ENCODE assay signal across 11 mouse cellular contexts in genomic region chr17:14475778-14476647, GRCm38 (mm10).
DNase-seq lines count a peak whose midpoint lies in the region; ATAC-seq lines count a peak whose summit lies in the region.
"Had no signal": no experiment of that assay in that cellular context is flagged by ENCODE, and none has a peak within 500 bp of the region (broad histone marks: within the 10 kb centered on the region; RNA-seq: fewer than 3 reads in every experiment).

No protein-coding gene starts in this region.

- H3K27me3 ChIP-seq in kidney, embryonic 16.5 days (ENCODE audit: insufficient read depth, low read length), result no peaks in the 10 kb centered on the region
- H3K27me3 ChIP-seq in embryonic facial prominence, embryonic 11.5 days (ENCODE audit: control insufficient read depth, insufficient read depth, low read length), result no peaks in the 10 kb centered on the region
- peaks cover 26% of the 10 kb centered on the region for H3K27me3 ChIP-seq in limb, embryonic 12.5 days
- no peaks in the 10 kb centered on the region for H3K27me3 ChIP-seq in hindbrain, embryonic 16.5 days (replicated peaks; ENCODE audit: control insufficient read depth, insufficient read depth, low read length)
- H3K27me3 ChIP-seq: liver, embryonic 13.5 days had no signal

- H3K9me3 ChIP-seq in kidney, embryonic 16.5 days (ENCODE audit: low read length), result no peaks in the 10 kb centered on the region
- H3K9me3 ChIP-seq in embryonic facial prominence, embryonic 11.5 days (replicated peaks; ENCODE audit: control insufficient read depth, low read length), result no peaks in the 10 kb centered on the region
- no peaks in the 10 kb centered on the region for H3K9me3 ChIP-seq in limb, embryonic 12.5 days
- no peaks in the 10 kb centered on the region for H3K9me3 ChIP-seq in hindbrain, embryonic 16.5 days (ENCODE audit: control insufficient read depth, low read length)
- H3K9me3 ChIP-seq: liver, embryonic 13.5 days had no signal

- H3K4me2 ChIP-seq in kidney, embryonic 16.5 days (replicated peaks; ENCODE audit: low read depth, low read length), result no peak overlapping the region
- no peak overlapping the region for H3K4me2 ChIP-seq in embryonic facial prominence, embryonic 11.5 days (ENCODE audit: low read depth, low read length)
- H3K4me2 ChIP-seq in limb, embryonic 12.5 days, result peak overlapping the region; percentile 36
- H3K4me2 ChIP-seq in hindbrain, embryonic 16.5 days (ENCODE audit: low read length), result no peak overlapping the region
- H3K4me2 ChIP-seq: liver, embryonic 13.5 days had no signal

- H3K27ac ChIP-seq in kidney, embryonic 16.5 days (ENCODE audit: low read length), result peak overlapping the region; percentile 21; the same call in 1 of the 2 replicates
- H3K27ac ChIP-seq in embryonic facial prominence, embryonic 11.5 days (replicated peaks; ENCODE audit: low read depth, low read length), result peak overlapping the region; percentile 30; the same call in 1 of the 2 replicates
- H3K27ac ChIP-seq in limb, embryonic 12.5 days, result peak overlapping the region; percentile 62
- no peak overlapping the region for H3K27ac ChIP-seq in hindbrain, embryonic 16.5 days (ENCODE audit: low read depth, low read length)
- H3K27ac ChIP-seq: liver, embryonic 13.5 days had no signal

- ATAC-seq in kidney, embryonic 16.5 days (ENCODE audit: low FRiP score, low TSS enrichment), result peak; percentile 60
- 0 out of 2 replicates have a peak, but pooled peaks have one; percentile 35 for ATAC-seq in embryonic facial prominence, embryonic 11.5 days (replicated peaks; ENCODE audit: insufficient number of reproducible peaks, low FRiP score, low TSS enrichment, low read depth)
- ATAC-seq in limb, embryonic 12.5 days (ENCODE audit: insufficient number of reproducible peaks, insufficient read depth, low FRiP score, low TSS enrichment, low read depth), result peak; percentile 53; the same call in 1 of the 2 replicates
- no peak for ATAC-seq in hindbrain, embryonic 16.5 days
- ATAC-seq: forebrain, postnatal 0 days had no signal

- DNase-seq in kidney, adult 11 months, result no peak
- DNase-seq in embryo, embryonic 11 days, result peak; percentile 53
- DNase-seq in embryonic facial prominence, embryonic 11.5 days (ENCODE audit: low spot score), result peak; percentile 53
- no peak for DNase-seq in left cerebral cortex, adult 9 months (ENCODE audit: low spot score in 2 of 2)
- DNase-seq: adrenal gland, adult 2 months; forebrain, postnatal 0 days; liver, embryonic 13.5 days; thymus, adult 2 months had no signal

- no peak overlapping the region for H3K4me3 ChIP-seq in kidney, embryonic 16.5 days (ENCODE audit: low read length)
- H3K4me3 ChIP-seq in embryonic facial prominence, embryonic 11.5 days (ENCODE audit: low read depth, low read length), result no peak overlapping the region
- no peak overlapping the region for H3K4me3 ChIP-seq in limb, embryonic 12.5 days (replicated peaks)
- no peak overlapping the region for H3K4me3 ChIP-seq in hindbrain, embryonic 16.5 days (ENCODE audit: low read length)
- H3K4me3 ChIP-seq: liver, embryonic 13.5 days had no signal

- 14% methylated on average over 23 of the region's 23 CpGs for WGBS in kidney, embryonic 16.5 days
- WGBS in embryonic facial prominence, embryonic 11.5 days, result 41% methylated on average over 23 of the region's 23 CpGs
- WGBS in limb, embryonic 12.5 days, result 15% methylated on average over 23 of the region's 23 CpGs
- WGBS in hindbrain, embryonic 16.5 days, result 77% methylated on average over 23 of the region's 23 CpGs

- no peaks in the 10 kb centered on the region for H3K36me3 ChIP-seq in kidney, embryonic 16.5 days (ENCODE audit: insufficient read depth, low read length)
- H3K36me3 ChIP-seq in embryonic facial prominence, embryonic 11.5 days (replicated peaks; ENCODE audit: control insufficient read depth, insufficient read depth, low read depth, low read length), result no peaks in the 10 kb centered on the region
- no peaks in the 10 kb centered on the region for H3K36me3 ChIP-seq in limb, embryonic 12.5 days
- no peaks in the 10 kb centered on the region for H3K36me3 ChIP-seq in hindbrain, embryonic 16.5 days (ENCODE audit: control insufficient read depth, insufficient read depth, low read length)
- H3K36me3 ChIP-seq: liver, embryonic 13.5 days had no signal

- H3K9ac ChIP-seq in kidney, embryonic 16.5 days (replicated peaks; ENCODE audit: low read length), result no peak overlapping the region
- H3K9ac ChIP-seq in embryonic facial prominence, embryonic 11.5 days (replicated peaks; ENCODE audit: low read length), result no peak overlapping the region; the same call in none of the 2 replicates
- no peak overlapping the region for H3K9ac ChIP-seq in limb, embryonic 12.5 days (replicated peaks)
- H3K9ac ChIP-seq in hindbrain, embryonic 16.5 days (ENCODE audit: low read depth, low read length), result no peak overlapping the region
- H3K9ac ChIP-seq: forebrain, postnatal 0 days; liver, embryonic 13.5 days had no signal

- peaks cover 19% of the 10 kb centered on the region for H3K4me1 ChIP-seq in kidney, embryonic 16.5 days (ENCODE audit: insufficient read depth, low read length)
- H3K4me1 ChIP-seq in embryonic facial prominence, embryonic 11.5 days (ENCODE audit: control insufficient read depth, insufficient read depth, low read length), result peaks cover 5% of the 10 kb centered on the region; the same call in 1 of the 2 replicates
- peaks cover 24% of the 10 kb centered on the region for H3K4me1 ChIP-seq in limb, embryonic 12.5 days (replicated peaks)
- no peaks in the 10 kb centered on the region for H3K4me1 ChIP-seq in hindbrain, embryonic 16.5 days (ENCODE audit: control insufficient read depth, insufficient read depth, low read depth, low read length)
- H3K4me1 ChIP-seq: liver, embryonic 13.5 days had no signal

Comparison
In these comparisons a context has a peak if more than half of its experiments do, and no peak if none do; other contexts are left out.
1. DNase-seq: peak in embryo, embryonic 11 days (single experiment) and embryonic facial prominence, embryonic 11.5 days (single experiment); none in kidney, adult 11 months (single experiment) and left cerebral cortex, adult 9 months (0 of 2).